Mouse (Mus musculus) right cerebral cortex, postnatal 14 days (tissue): ENCODE measurements at regions not wholly inside any gene's neighbourhood (a gene's known extent, or its start where the extent isn't known, plus 50 kb on each side); places are given as distances from the start of the nearest gene placed in this dataset.

ENCODE experiments used
- DNase-seq: peaks from one replicate; pipeline ENCODE4 v3.0.0; 2022

DNA sequence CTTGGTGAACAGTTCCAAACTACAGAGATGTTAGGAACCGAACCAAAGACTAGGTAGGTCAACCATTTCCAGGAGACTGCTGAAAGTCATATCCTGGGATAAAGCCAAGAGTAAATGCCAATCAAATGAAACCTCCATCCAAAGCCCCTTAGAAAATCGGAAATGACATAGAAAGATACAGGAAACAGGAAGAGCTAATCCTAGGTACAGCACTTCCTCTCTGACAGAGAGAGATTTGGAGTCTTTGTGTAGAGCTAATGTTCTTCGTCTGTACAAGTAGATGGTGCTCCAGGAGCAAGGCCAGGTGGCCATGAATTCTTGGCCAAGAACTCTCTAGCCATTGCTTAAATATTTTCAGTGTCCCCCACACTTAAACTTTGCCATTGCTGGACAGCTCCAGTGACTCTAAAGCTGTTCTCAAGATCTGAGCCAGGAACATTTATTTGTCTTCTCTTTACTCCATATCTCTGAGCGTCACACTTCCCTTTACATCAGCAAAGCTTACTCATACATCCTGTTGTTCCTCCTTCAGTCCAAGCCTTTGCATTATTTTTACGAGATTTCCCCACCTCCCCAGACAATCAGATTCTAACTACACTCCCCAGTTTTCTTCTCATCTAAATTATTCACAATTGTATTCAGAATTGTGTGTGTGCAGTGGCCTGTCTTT is 199.1 kb upstream of the Zbtb20 start:
- DNase-seq: no peak

DNA sequence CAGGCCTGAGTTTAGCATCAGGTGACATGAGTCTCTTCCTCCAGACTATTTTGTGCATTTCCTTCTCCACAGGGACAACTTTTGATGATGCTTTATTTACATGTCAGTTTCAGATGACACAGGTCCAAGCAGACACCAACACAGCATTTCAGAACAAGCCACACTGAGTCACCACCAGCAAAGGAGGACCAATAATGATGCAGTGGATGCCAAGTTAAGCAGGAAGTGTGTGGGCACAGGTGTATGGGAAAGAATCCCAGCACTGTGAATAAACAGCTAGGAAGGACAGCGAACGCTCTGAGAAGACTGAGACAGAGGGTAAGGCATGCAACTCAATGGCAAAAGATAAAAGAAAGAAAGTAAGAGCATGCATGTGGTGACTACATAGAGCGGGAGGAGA is 200.7 kb upstream of the Zbtb20 start:
- no peak for DNase-seq

DNA sequence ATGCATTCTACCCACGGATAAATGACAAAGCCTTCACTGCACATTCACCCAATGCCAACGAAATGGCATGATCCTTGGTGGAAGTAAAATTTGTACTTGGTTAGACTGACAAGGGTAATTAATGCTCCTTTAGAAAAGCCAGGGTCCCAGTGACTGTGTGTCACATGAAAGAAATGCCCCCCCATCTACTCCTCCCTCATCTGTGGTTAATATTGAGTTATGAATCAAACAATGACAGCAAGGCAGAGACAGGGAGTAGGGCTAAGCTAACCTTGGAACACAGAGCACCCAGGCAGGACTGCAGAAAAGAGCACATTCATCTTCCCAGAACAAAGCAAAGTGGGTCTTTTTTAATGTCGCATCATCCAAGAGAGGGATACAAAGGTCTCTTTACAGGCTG is 209.1 kb upstream of the Zbtb20 start:
- no peak for DNase-seq

DNA sequence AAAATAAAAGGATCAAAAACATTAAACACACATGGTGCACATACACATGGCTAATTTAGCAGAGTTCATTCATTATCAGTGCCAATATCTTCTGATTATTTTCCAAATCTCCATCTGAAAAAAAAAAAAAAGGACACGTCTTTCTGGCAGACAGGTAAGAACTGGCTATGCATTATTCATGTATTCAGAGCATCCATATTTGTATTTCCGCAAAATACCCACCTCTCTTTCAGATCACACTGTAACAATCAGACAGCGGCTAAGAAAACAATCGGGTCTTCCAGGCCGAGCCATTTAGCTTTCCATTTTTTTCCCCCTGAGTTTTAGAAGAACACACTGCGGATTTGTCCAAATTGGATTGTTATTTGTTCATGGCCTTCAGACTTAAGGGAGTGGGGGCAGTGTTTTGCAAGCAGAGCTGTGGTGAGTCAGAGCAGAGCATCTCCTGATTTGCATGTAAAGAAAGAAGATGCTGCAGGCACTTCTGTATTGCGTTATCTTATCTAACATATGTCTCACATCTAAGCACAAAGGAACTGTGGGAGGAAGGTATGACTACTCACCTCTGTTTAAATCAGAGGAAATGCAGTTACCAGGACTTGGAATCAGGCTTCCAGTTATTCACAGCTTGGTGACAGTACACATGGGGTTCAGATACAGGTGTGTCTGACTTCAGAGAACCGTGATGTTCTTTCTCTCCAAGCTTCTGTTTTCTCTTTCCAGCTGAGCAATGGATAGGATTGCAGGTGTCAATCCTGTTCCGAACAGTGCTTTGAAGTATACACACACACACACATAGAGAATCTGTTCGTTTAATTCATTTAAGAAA is 223.6 kb upstream of the Zbtb20 start:
- DNase-seq: no peak

DNA sequence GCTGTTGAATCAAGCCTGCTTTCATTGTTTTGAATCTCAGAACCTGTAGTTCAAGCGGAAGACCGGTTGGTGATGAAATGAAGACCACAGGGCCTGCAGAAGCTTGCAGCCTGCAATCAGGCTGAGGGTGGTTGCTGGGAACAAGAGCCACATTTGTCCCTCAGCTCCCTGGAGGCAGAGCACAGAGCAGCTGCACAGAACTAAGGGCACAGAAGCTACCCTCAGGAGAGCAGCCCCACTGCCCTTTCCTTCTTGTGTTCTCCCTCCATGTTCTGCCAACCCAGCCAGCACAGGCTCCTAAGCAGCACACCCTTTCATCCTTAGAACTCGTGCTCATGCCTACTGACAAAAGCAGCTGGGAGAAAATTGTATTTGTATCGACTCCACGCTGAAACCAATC is 225.9 kb upstream of the Zbtb20 start:
- DNase-seq: peak; percentile 4

DNA sequence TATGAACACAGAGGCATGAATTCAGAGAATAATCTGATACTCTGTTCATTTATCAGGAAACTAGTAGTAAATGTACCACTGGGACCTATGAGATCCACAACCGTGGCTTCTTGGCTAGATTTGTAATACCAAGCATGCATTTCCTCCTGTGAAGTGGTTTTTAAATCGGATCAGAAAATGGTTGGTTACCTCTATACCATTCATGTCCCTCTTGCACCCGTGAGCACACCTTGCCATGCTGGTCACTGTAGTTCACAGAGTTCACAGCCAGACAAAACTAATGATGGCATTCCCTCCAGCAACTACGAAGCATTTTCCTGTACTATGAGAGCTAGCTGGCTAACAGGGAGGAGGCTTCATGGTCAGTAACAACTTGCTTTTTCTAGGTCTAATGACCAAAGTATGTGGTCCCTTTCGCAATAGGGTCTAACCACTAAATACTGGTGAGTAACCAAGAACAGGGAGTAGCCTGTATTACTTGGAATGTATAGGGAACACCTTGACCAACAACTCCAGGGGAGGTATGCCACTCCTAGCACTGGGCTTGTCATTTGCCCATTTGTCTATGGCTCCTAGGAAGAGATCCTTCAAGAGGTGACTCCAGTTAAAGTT is 227.0 kb upstream of the Zbtb20 start:
- no peak for DNase-seq

DNA sequence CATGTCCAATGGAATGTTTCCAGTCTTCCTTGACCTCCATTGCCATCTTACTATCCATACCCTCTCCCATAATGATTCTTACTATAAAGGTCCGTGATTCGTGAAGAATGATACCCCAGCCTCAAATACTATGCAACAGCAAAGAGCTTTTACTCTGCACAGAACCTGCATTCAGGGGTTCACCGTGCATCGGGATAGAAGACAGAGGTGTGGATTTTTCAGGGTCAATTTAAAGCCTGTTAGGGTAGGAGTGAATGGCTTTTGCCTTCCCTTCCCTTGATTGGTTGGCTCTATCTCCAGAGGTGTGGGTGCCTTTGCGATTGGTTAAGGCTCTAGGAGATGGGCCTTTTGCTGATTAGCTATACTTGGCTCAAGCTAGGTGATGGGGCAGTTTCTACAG is 227.9 kb upstream of the Zbtb20 start:
- DNase-seq: no peak

DNA sequence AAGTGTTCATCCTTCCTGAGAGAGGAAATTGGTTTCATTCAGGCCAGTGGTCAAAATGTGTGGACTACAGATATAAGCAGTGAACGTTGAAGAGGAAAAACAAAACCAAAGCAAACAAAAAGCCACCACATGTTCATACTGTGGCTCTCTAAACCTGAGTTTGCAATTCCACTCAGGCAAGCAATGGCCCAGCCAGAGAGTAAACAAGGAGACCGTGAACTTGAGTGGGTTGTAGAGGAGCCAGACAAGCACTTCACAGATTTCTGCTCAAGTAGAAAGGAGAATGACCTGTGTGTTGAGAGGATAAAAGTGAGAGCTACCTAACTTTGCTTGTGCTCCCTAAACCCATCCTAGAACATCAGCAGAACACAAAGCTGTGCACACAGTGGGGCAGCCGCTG is 239.9 kb upstream of the Zbtb20 start:
- no peak for DNase-seq

DNA sequence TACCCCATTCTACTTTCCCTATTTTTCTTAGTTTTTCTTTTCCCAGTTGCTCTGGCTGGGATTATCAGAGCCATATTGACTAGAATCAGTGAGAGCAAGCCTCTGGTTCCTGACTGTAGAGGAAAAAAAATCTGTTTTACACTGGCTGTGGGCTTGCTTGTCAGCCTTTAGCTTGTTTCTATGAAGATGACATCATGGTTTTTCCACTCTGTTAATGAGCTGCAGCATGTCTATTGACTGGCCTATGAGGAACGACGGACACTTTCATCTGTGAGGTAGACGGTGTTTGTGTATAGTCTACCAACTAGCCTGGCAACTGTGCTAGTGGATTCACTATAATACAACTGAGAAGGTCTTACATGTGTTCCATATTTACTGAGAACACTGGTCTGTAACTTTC is 248.0 kb upstream of the Zbtb20 start:
- no peak for DNase-seq

DNA sequence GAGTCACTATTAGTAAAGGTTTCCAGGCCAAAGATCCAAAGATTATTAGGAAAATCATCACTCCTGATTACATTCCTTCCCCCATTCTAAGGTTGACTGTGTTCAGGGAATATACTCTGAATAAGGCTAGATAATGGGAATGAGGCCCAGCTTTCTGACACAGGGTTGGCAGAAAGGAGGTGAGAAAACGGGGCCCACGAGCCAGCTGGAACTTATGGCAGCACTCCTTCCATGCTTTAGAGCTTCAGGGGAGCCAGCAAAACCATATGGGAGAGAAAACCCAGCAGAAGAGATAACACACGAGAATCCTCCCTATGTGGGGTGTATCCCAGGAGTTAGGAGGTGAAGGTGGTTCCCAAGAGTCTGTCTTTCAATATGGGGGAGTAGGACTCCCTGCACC is 259.8 kb upstream of the Zbtb20 start:
- DNase-seq: peak; percentile 50

DNA sequence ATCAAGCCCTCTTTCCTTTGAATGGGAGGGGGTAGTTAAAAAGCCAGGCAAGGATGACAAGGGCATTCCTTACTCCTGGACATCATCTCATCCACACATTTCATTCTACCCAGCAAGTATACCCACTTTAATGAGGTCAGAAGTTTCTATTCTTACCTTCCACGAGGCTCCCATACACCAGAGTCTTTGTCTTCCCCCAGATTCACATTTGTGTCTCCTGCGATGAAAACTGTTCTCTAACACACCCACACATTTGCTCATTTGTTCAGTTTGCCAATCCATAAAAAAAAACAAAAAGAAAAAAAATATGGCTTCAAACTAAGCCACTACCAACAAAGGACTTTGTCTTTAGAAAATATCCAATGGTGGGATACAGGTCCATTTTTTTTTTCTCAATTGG is 263.7 kb upstream of the Zbtb20 start:
- DNase-seq: no peak

DNA sequence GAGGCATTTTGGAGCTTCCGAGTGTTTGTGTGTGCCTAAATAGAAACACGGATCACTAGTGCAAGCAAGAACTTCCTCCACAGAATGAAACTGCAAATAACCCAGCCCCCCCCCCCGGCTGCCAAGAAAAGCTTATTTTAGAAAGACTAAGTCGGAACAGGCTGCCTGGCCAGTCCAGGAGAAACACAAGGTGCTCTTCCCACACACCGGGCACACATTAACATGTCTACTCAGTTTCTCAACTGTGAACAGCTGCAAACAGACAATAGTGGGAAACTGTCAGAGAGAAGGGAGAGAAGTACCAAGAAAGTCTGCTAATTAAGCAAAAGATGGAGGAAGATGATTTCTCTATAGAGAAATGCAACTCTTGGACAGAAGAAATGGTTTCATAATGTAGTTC is 267.3 kb upstream of the Zbtb20 start:
- no peak for DNase-seq

DNA sequence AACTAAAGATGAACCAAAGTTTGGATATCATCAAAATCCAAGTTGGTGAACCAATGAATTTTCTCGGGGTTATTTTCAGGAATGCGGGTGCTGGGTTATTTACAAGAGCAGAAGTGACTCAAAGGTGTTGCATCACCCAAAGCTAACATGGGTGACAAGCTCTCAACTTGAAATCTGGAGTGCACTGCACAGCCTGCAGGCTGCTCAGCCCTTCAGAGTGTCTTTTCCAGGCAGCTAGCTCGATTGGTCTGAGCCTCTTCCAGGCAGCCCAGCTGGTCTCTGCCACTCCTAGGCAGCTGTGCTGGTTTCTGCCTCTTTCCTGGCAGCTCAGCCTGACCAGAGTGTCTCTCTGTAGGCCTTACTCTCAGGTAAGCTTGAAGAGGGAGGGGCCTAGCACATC is 251.9 kb upstream of the Gap43 start:
- no peak for DNase-seq

DNA sequence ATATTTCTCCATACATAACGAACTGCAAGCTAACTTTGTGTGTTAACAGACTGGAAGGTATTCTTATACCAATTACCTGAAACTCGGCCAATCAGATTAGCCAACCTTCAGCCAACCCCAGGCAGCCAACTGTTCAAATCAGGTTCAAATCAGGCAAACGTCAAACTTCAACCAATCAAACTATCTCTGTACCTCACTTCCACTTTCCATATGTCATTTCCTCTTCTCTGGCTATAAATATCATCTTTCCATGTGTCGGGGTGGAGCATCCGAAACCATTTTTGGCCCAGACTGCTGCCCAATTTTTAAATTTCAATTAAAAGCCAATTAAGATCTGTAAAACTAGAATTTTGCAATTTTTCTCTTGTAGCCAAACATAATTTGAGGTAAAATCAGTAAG is 251.1 kb upstream of the Gap43 start:
- no peak for DNase-seq

DNA sequence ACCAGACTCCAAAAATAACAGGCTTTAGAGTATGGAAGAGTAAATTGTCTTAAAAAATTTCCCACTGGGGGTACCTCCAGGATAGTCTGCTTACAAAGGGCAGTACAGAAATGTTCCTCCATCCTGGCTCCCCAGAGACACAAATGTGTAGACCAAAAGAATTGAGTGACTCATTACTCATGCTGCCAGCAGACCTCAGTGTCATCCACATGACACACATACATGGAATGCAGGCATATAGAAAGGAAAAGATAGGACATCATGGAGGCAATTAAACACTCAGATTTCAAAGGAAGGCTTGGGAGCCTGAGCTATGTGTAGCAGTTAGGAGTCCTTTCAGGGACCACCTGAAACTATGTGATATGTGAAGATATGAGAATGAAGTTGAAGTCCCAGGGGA is 245.7 kb upstream of the Gap43 start:
- no peak for DNase-seq

DNA sequence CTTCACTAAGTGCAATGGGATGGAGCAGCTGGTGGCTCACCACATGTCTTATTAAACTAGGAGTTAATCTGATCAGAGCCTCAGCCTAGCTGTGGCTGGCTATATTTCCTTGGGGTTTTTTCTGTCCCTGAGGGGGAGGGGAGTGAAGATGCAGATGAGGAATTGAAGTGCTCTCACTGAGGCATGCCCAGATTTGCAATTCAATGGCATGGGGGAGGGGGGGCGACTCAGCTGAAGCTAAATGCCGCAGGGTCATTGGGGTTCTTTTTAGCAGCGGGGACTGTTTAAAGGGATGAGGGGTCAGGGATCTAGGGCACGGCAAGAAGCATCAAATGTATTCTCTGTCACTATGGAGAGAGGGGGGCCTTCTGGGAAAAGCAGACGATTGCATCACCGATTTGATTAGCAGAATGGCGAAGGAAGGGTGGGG is 235.1 kb upstream of the Gap43 start:
- DNase-seq: no peak

DNA sequence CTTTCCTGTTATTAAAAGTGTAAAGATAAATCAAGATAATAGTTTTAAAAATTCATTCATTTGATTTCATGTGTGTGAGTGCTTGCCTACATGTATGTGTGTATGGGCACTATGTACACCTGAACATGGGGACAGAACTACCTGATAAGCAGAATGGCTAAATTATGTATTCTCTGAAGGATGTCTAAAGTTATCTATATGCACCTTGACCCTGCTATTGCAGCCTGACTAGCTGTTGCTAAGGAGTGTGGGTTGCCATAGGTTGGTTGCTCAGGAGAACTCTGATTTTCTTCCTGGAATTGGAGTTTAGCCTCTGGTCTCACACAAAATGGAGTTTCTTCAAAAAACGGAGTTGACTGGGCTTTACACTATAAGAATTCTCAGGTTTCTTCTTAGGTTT is 234.5 kb upstream of the Gap43 start:
- DNase-seq: no peak

DNA sequence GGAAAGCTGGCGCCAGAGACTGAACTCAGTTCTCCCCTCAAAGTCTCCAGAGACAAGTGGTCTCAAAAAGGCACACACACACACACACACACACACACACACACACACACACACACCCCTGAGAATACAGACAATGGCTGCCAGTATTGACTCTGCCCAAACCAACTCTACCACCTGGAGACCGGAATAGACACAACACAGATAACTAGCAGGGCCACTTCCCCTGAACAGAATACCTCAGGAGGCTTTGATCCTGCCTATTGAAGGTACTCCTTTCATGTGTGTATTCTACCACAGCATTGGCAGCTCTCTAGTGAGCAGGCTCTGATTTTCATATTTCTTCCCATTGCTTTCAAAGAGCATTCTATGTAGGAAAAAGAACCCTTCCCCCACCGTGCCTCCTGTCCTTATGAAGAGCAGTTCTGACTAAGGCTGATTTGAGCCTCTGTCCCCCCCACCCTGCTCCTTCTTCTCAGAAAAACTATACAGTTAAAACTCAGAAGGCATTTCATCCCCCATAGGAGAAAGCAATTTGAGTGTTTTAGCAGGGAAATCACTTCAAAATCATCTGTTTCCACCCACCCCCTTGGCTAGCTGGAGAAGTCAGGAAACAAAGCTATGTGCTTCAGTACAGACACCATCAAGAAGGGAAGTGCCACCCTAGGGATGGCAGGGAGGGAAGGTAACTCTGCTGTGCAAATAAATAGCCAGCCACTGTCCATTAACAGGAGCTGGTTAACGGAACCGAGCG is 230.0 kb upstream of the Gap43 start:
- no peak for DNase-seq

DNA sequence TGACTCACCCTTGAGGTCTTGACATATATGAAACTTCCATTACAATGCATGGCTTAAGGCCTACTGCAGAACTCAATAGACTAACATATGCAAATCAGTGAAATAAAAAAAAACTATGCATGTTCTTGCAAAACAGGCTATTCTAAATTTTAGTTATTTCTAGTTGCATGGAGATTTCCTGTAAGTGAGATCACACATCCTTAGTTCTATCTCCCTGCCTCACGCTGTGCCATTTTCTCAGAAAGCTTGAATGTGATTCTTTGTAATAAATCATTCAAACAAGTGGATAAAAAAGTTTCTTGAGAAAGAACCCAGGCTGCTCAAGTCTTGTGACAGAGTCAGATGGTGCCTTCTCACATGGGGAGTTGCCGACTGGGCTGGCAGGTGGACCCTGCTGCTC is 228.9 kb upstream of the Gap43 start:
- DNase-seq: no peak

DNA sequence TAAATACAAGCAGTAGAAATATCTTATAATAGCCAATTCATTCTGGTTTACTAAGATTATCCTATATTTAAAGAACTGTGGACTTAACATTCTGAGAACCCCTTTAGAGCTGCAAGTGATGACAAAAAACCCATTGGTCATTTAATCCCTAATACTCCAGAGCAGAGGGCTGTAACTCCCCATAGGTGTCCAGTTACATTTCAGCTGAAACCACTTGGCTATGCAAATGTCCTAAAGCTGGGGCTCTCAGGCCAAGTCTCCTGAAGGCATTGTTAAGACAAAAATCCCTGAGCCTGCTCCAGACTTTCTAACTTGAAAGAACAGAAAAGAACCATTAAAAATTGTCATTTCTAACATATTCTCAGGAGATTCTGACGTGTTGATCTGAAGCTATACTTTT is 209.1 kb upstream of the Gap43 start:
- DNase-seq: no peak

DNA sequence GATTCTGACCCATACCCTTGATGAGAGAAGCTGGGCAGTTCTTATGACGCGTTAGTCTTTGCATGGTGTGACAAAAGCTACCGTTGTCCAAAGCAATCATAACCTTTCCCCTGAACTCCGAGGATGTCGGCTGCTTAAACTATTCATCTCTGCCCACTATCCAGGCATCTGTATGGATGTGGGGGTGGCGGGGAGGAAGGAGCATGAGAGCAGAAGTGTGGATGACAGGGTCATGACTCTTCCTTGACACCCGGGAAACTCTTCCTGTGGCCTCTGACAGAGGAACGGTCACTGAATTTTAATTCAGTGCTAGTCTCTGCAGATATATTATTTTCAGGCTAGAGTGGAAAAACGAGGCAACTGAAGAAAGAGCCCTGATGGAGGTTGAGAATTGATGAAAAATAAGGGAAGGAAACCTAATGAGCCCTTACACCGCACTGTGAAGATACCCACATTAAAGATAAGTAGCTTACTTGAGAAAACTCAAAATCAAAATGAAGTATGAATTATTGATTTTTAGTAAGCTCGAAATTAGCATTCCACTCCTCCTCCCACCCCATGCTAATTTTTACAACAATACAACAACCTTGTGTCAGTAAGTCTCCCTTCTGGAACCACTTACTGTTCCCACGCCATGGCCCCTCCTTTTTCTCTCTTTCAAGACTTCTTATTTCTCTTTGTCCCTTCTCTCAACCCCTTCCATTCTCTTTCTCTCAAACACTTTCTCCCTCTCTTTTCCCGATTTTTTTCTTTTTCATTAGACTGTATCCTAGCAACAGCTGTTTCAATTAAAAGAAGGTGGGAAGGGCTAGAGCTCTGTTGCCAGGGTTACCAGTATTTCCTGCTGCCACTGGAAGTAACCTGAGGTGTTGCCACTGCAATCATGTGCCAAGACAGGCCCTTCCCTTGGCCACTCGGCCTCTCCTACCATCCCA is 206.0 kb upstream of the Gap43 start:
- DNase-seq: no peak

DNA sequence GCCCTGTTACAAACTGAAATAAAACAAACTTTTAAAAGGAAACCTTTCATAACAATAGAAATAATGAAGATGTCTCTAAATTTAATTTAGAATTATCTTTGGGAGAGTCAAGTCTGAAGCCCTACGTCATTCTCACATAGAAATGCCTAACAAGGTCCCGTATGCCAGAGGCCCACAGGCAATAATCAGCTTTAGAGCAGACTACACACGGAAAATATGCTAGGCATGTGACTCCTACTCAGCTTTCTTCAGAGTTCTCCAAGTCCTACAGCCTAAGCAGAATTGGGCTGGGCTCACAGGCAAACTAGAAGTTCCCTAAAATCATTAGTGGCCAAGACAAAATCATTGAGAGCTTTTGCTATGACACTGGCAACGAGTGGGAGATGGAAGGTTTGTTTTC is 176.9 kb upstream of the Gap43 start:
- DNase-seq: no peak
